Mouse (Mus musculus) adrenal gland, adult 10 weeks (tissue): Measurements from ENCODE around the gene Dap3. TPM values are rescaled to one million over a fixed set of nuclear protein-coding genes. Genes with fewer than 3 reads are reported as not detected.

ENCODE experiments used
- polyA plus RNA-seq: library from polyadenylated mRNA; stranded (reverse); fragments of 350-450 nt; fragmentation: Illumina TruSeq; extraction: RNeasy Lipid Tissue Mini Kit (QIAGEN cat#74804); gene quantifications from one replicate; pipeline ENCODE4 v1.2.3, GENCODE M21; 2014; ENCODE audit warnings: low read depth, low replicate concordance

Gene Dap3
- 114 TPM for polyA plus RNA-seq

DNA sequence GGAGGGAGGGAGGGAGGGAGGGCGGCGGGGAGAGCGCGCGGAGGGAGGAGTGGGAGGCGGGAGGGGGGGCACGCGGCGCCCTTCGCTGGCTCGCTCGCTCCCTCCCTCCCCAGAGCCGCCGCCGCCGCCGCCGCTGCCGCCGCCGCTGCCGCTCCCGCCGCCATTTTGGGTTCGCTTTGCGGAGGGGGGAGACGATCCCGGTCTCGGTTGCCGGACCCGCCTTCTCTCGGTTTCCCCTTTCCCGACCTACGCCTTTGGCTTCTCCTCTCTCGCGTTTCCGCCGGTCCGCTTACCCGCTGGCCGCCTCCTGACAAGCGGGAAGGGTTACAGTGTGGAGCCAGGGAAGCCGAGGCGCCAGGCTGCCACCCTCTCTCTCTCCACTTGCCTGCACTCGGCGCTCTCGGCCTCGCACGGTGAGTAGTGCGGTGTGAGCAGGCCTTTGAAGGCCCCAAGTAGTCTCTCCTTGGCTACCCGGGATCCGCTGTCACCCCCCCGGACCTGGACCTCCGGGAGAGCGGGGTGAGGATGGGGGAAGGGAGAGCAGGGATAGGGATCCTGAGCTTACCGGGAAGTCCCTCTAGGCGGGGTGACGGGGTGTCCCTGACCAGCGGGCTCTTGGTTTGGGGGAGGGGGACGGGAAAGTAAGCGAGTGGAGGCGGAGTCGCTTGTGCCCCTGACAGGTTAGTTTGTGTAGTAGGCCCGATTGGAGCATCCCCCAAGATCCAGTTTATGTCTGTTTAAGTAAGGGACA, at the start of gene Dap3, which contains the start of gene Ash1l:
Gene Dap3, minus strand, starts transcription at position 606 of the 751 bp plus-strand sequence.
Gene Ash1l, plus strand, starts transcription at position 47 of the 751 bp plus-strand sequence.

GRCm38 (mm10) chr3:88913511-88914383, 37.2 kb downstream of the Dap3 start, which contains the start of gene Msto1:
Gene Msto1, minus strand, starts transcription at chr3:88913999.

Other genes starting within 250 kb of the Dap3 start
- gene Rit1, start 234.3 kb downstream of the Dap3 start, polyA plus RNA-seq = 15.3 TPM
- 15.7 TPM for gene Syt11, start 176.0 kb downstream of the Dap3 start, polyA plus RNA-seq
- 10.1 TPM for gene Gon4l, start 116.0 kb downstream of the Dap3 start, polyA plus RNA-seq
- gene Msto1, start 37.2 kb downstream of the Dap3 start, polyA plus RNA-seq = 1.9 TPM
- 63.3 TPM for gene Ash1l, start 559 bp downstream of the Dap3 start, polyA plus RNA-seq
- 9.4 TPM for gene Rusc1, start 142.1 kb upstream of the Dap3 start, polyA plus RNA-seq
- not detected for gene Gm43738, start 149.9 kb upstream of the Dap3 start, polyA plus RNA-seq
- 43.8 TPM for gene Fdps, start 150.8 kb upstream of the Dap3 start, polyA plus RNA-seq
- not detected for gene Pklr, start 185.0 kb upstream of the Dap3 start, polyA plus RNA-seq
- gene Hcn3, start 209.0 kb upstream of the Dap3 start, polyA plus RNA-seq = 0.76 TPM
- 15.3 TPM for gene Clk2, start 213.6 kb upstream of the Dap3 start, polyA plus RNA-seq
- 15.5 TPM for gene Scamp3, start 226.3 kb upstream of the Dap3 start, polyA plus RNA-seq
- 0.47 TPM for gene Fam189b, start 232.0 kb upstream of the Dap3 start, polyA plus RNA-seq